Mouse (Mus musculus) cerebellum, adult 2 months (tissue): ENCODE data around the gene Tomm20.

ENCODE experiments used
- CTCF ChIP-seq: fragments of 200-500 bp; IDR thresholded peaks from 2 replicates; pipeline ENCODE4 v1.5.1; 2011; ENCODE audit warnings: low read depth, mild to moderate bottlenecking, control low read depth, low read length, moderate library complexity, borderline replicate concordance; ENCODE audit not compliant: insufficient read depth
- POLR2A ChIP-seq: fragments of 200-500 bp; IDR thresholded peaks from 2 replicates; pipeline ENCODE4 v1.6.1; 2011; ENCODE audit warnings: low read length, control low read depth, borderline replicate concordance; ENCODE audit not compliant: insufficient read depth

- TF ChIP-seq CTCF, result no peak
- TF ChIP-seq POLR2A, result no peak
Measured at GRCm38 (mm10) chr8:126883752-126884151, 61.9 kb downstream of the Tomm20 start.
